Mouse (Mus musculus) liver, postnatal 0 days (tissue): Measurements from ENCODE around the gene Acad12. TPM values are rescaled to one million over a fixed set of nuclear protein-coding genes. Genes with fewer than 3 reads are reported as not detected.
A peak's percentile ranks its signal among the peaks of the same experiment; 100 is the strongest.

Experiments
- ATAC-seq: fragments of 200-750 bp; cut with Nextera tagmentation; 2 replicates; pipeline ENCODE4 v1.8.0; 2017; ENCODE audit warnings: mild to moderate bottlenecking, moderate library complexity
- DNase-seq: peaks from one replicate; pipeline ENCODE4 v3.0.0-alpha.2; 2016
- H3K27ac ChIP-seq: fragments of 300-500 bp; sonication (generic); 2 replicates; pipeline ENCODE4 v1.5.1; 2014; ENCODE audit warnings: antibody characterized with exemption, moderate library complexity, mild to moderate bottlenecking, low read depth
- H3K27me3 ChIP-seq: fragments of 300-500 bp; sonication (generic); 2 replicates; pipeline ENCODE4 v1.6.1; 2014; ENCODE audit warnings: low read length, control low read depth, mixed read lengths; ENCODE audit not compliant: insufficient read depth
- H3K36me3 ChIP-seq: fragments of 300-500 bp; sonication (generic); replicated peaks from 2 replicates; pipeline ENCODE4 v1.6.1; 2014; ENCODE audit warnings: mild to moderate bottlenecking, control low read depth, low read length, moderate library complexity, mixed read lengths; ENCODE audit not compliant: insufficient read depth
- H3K4me1 ChIP-seq: fragments of 300-500 bp; sonication (generic); 2 replicates; pipeline ENCODE4 v1.6.1; 2014; ENCODE audit warnings: antibody characterized with exemption, mild to moderate bottlenecking, control low read depth; ENCODE audit not compliant: insufficient read depth
- H3K4me2 ChIP-seq: fragments of 300-500 bp; sonication (generic); 2 replicates; pipeline ENCODE4 v1.6.1; 2014; ENCODE audit warnings: low read depth, mild to moderate bottlenecking, low read length, moderate library complexity, mixed read lengths
- H3K4me3 ChIP-seq: fragments of 300-500 bp; sonication (generic); 2 replicates; pipeline ENCODE4 v1.5.1; 2014; ENCODE audit warnings: low read depth, low read length
- H3K9ac ChIP-seq: fragments of 300-500 bp; sonication (generic); replicated peaks from 2 replicates; pipeline ENCODE4 v1.6.1; 2014; ENCODE audit warnings: mild to moderate bottlenecking, moderate library complexity
- H3K9me3 ChIP-seq: fragments of 300-500 bp; sonication (generic); 2 replicates; pipeline ENCODE4 v1.6.1; 2016; ENCODE audit warnings: mild to moderate bottlenecking, control low read depth, low read length, mixed read lengths
- CTCF ChIP-seq: sonication (generic); IDR thresholded peaks from 2 replicates; pipeline ENCODE4 v1.5.1; 2016; ENCODE audit warnings: antibody characterized with exemption, low read depth
- EP300 ChIP-seq: IDR thresholded peaks from 2 replicates; pipeline ENCODE4 v1.6.1; 2016; ENCODE audit warnings: antibody characterized with exemption, low read depth, mild to moderate bottlenecking
- WGBS: fragments of 180-500 bp; shearing (Covaris S2); extraction: QIAGEN DNeasy Blood & Tissue Kit; methylation state at CpG from one replicate; pipeline ENCODE4 v1.1.7; 2014; ENCODE audit not compliant: insufficient replicate concordance; 5-methylcytosine and 5-hydroxymethylcytosine counted together
- polyA plus RNA-seq: library from polyadenylated mRNA; unstranded; fragments of >200 nt; fragmentation: Nextera tagmentation; extraction: Ambion mirVana; gene quantifications from 2 replicates; pipeline ENCODE4 v1.2.1, GENCODE M21; 2015

Gene Acad12
- polyA plus RNA-seq, 1 experiment from 2014 or later, result 1.6 TPM

- no peak for ATAC-seq
- peaks cover 71% of the 10 kb centered on the region for H3K36me3 ChIP-seq
These were observed 41.7 kb downstream of the Acad12 start for GRCm38 (mm10) chr5:121576927-121577488.

GRCm38 (mm10) chr5:121575867-121576266, 42.9 kb downstream of the Acad12 start:
- H3K9ac ChIP-seq, result no peak overlapping the region
- H3K27ac ChIP-seq, result no peak overlapping the region
- peaks cover 81% of the 10 kb centered on the region for H3K36me3 ChIP-seq
- no peak overlapping the region for H3K4me3 ChIP-seq
- no peaks in the 10 kb centered on the region for H3K4me1 ChIP-seq
- no peaks in the 10 kb centered on the region for H3K27me3 ChIP-seq
- no peak for DNase-seq
- H3K4me2 ChIP-seq, result no peak overlapping the region
- 90% methylated on average over 11 of the region's 11 CpGs for WGBS
- no peak for TF ChIP-seq CTCF
- no peak for TF ChIP-seq EP300
- ATAC-seq, result no peak
- no peaks in the 10 kb centered on the region for H3K9me3 ChIP-seq

More at GRCm38 (mm10) chr5:121576927-121577488, 41.7 kb downstream of the Acad12 start:
- Histone ChIP-seq H3K9me3 (no peaks in the 10 kb centered on the region), H3K27ac (no peak overlapping the region), H3K4me1 (no peaks in the 10 kb centered on the region), H3K4me2 (no peak overlapping the region), H3K27me3 (no peaks in the 10 kb centered on the region), H3K4me3 (no peak overlapping the region), H3K9ac (no peak overlapping the region)
- TF ChIP-seq EP300, result no peak
- TF ChIP-seq CTCF, result no peak
- no peak for DNase-seq
- WGBS, result 86% methylated on average over 11 of the region's 11 CpGs

DNA sequence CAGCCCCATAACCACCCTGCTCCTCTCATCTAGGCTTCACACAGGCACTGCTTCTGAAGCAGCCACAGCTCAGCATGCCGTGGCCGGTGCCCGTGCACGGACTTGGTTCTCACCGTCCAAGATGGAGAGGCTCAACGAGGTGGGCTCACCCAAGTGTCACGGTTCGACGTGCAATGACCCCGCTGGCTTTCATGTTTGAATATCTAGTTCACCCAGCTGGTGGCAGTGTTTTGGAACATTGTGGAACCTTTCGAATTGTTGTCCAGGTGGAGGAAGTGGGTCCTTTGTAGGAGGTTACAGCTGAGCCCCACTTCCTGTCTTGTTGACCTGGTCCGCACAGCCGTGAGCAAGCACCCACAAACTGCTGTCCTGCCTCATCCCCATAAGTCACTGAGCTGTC, 44.6 kb downstream of the Acad12 start:
- DNase-seq, result no peak
- H3K9me3 ChIP-seq, result no peaks in the 10 kb centered on the region
- WGBS, result 79% methylated on average over 13 of the region's 13 CpGs
- no peak for ATAC-seq
- H3K4me3 ChIP-seq, result no peak overlapping the region
- no peak overlapping the region for H3K9ac ChIP-seq
- no peak overlapping the region for H3K27ac ChIP-seq
- no peak overlapping the region for H3K4me2 ChIP-seq
- no peaks in the 10 kb centered on the region for H3K4me1 ChIP-seq
- peaks cover 85% of the 10 kb centered on the region for H3K36me3 ChIP-seq
- H3K27me3 ChIP-seq, result no peaks in the 10 kb centered on the region
- TF ChIP-seq CTCF (0 out of 2 replicates have a peak, but pooled peaks have one; percentile 21), EP300 (no peak)

- Histone ChIP-seq H3K27ac (no peak overlapping the region), H3K4me1 (no peaks in the 10 kb centered on the region), H3K27me3 (no peaks in the 10 kb centered on the region), H3K9me3 (no peaks in the 10 kb centered on the region), H3K9ac (no peak overlapping the region), H3K4me3 (no peak overlapping the region), H3K4me2 (no peak overlapping the region), H3K36me3 (peaks cover 75% of the 10 kb centered on the region)
- DNase-seq (no peak), ATAC-seq (no peak)
- TF ChIP-seq CTCF (no peak), EP300 (no peak)
- WGBS, result 77% methylated on average over 1 of the region's 1 CpGs
These were observed 48.0 kb downstream of the Acad12 start for GRCm38 (mm10) chr5:121570787-121571186.

DNA sequence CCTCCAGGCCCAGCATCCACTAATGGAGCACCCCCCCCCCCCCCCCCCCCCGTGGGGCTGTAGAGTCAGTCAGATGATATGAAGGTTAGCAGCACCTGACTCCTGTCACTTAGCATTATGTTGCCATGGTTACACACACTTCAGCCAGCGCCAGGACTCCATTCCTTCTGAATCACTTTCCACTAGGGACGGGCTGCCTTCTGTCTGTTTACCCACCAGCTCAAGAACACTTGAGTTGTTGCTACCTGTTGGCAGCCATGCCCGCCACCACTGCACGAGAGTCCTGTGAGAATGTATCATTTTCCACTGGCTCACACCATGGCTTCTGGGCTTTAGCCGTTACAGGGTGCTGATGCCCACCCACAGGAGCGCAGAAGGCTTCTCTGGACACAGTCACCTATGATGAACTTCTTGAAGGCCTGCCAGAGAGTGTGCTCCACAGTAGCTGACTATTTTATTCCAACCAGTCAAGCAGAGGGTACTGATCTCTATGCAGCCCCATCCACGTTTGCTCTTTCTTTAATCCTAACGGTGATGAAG, 48.8 kb downstream of the Acad12 start:
- WGBS, result 84% methylated on average over 9 of the region's 9 CpGs
- no peak overlapping the region for H3K4me2 ChIP-seq
- TF ChIP-seq EP300, result no peak
- no peak for TF ChIP-seq CTCF
- ATAC-seq (no peak), DNase-seq (no peak)
- H3K27me3 ChIP-seq, result no peaks in the 10 kb centered on the region
- no peak overlapping the region for H3K9ac ChIP-seq
- peaks cover 4% of the 10 kb centered on the region; the same call in 1 of the 2 replicates for H3K4me1 ChIP-seq
- no peak overlapping the region for H3K27ac ChIP-seq
- no peaks in the 10 kb centered on the region for H3K9me3 ChIP-seq
- no peak overlapping the region for H3K4me3 ChIP-seq
- peaks cover 71% of the 10 kb centered on the region for H3K36me3 ChIP-seq

GRCm38 (mm10) chr5:121566035-121566681, 52.6 kb downstream of the Acad12 start:
- no peak overlapping the region for H3K4me3 ChIP-seq
- 71% methylated on average over 16 of the region's 16 CpGs for WGBS
- ATAC-seq (peak; percentile 75), DNase-seq (peak; percentile 41)
- peak overlapping the region; percentile 50 for H3K27ac ChIP-seq
- H3K4me2 ChIP-seq, result no peak overlapping the region
- H3K9ac ChIP-seq, result no peak overlapping the region
- no peaks in the 10 kb centered on the region for H3K9me3 ChIP-seq
- H3K4me1 ChIP-seq, result peaks cover 6% of the 10 kb centered on the region; the same call in 1 of the 2 replicates
- peaks cover 40% of the 10 kb centered on the region for H3K36me3 ChIP-seq
- no peaks in the 10 kb centered on the region for H3K27me3 ChIP-seq
- TF ChIP-seq EP300 (no peak), CTCF (no peak)
